Mouse (Mus musculus): ENCODE data around the gene Phkg2.

GRCm38 (mm10) chr7:127617962-127618361, 44.8 kb downstream of the Phkg2 start:
- TF ChIP-seq CTCF (IDR thresholded peaks at IDR 0.05; ENCODE audit: low read depth) (no peak), EP300 (IDR thresholded peaks at IDR 0.05; ENCODE audit: low read depth) (no peak)

Measured in liver, postnatal 0 days (tissue).